Mouse (Mus musculus): ENCODE data around the gene Bahcc1. TPM values are rescaled to one million over a fixed set of nuclear protein-coding genes. Genes with fewer than 3 reads are reported as not detected.

Gene Bahcc1
- total and polyA plus RNA-seq, 3 experiments, result 0.04 TPM; not detected in 2

GRCm38 (mm10) chr11:120290266-120290665 lies 57.5 kb downstream of the Bahcc1 start:
- dilution Hi-C loops (cut with MboI; ENCODE audit: extremely low pct_ligation_motif_present, extremely low pct_unique_long_range_greater_than_20kb, low sequenced_read_pairs) (no loop called here), in situ Hi-C loops (cut with MboI; ENCODE audit: low pct_ligation_motif_present, low pct_unique_long_range_greater_than_20kb, low sequenced_read_pairs) (no loop called here)
- H3K4me3 ChIP-seq (replicated peaks in 1 of 3; ENCODE audit: low read depth in 2 of 3, low read length in 2 of 3, poor library complexity in 1 of 3), result no peak overlapping the region

GRCm38 (mm10) chr11:120293714-120294113 lies 61.0 kb downstream of the Bahcc1 start:
- DNase-seq (ENCODE audit: extremely low read depth), result no peak
- Histone ChIP-seq H3K9me3 (replicated peaks; ENCODE audit: low read length) (peaks cover 7% of the 10 kb centered on the region), H3K27me3 (replicated peaks) (peaks cover 84% of the 10 kb centered on the region), H3K79me2 (replicated peaks; ENCODE audit: control insufficient read depth, extremely low read depth, insufficient read depth, poor library complexity, severe bottlenecking) (no peaks in the 10 kb centered on the region), H3K4me3 (replicated peaks in 1 of 3; ENCODE audit: low read depth in 2 of 3, low read length in 2 of 3, poor library complexity in 1 of 3) (no peak overlapping the region), H3K4me1 (ENCODE audit: control insufficient read depth in 1 of 2, insufficient read depth in 2 of 2) (no peaks in the 10 kb centered on the region), H3K9ac (ENCODE audit: insufficient read depth, low read depth) (no peak overlapping the region), H3K36me3 (replicated peaks in 1 of 2; ENCODE audit: control insufficient read depth in 1 of 2, insufficient read depth in 1 of 2, low read length in 1 of 2) (no peaks in the 10 kb centered on the region), H3K27ac (ENCODE audit: insufficient read depth, low read depth) (no peak overlapping the region), H3K4me2 (ENCODE audit: insufficient read depth, low read depth, poor library complexity, severe bottlenecking) (no peak overlapping the region)
- dilution Hi-C loops (cut with MboI; ENCODE audit: extremely low pct_ligation_motif_present, extremely low pct_unique_long_range_greater_than_20kb, low sequenced_read_pairs), result no loop called here
- in situ Hi-C loops (cut with MboI; ENCODE audit: low pct_ligation_motif_present, low pct_unique_long_range_greater_than_20kb, low sequenced_read_pairs), result no loop called here
- TF ChIP-seq CHD1 (IDR thresholded peaks at IDR 0.05; ENCODE audit: low read depth, low read length) (no peak), MAZ (IDR thresholded peaks at IDR 0.05; ENCODE audit: low read depth, low read length) (no peak), SIN3A (IDR thresholded peaks at IDR 0.05; ENCODE audit: low read length) (no peak), E2F4 (IDR thresholded peaks at IDR 0.05; ENCODE audit: insufficient replicate concordance, low read depth, low read length) (no peak), CHD2 (IDR thresholded peaks at IDR 0.05; ENCODE audit: low read length) (no peak), PAX5 (IDR thresholded peaks at IDR 0.05; ENCODE audit: low read length) (no peak), NRF1 (IDR thresholded peaks at IDR 0.05; ENCODE audit: low read depth, low read length) (no peak), USF1 (IDR thresholded peaks at IDR 0.05; ENCODE audit: low read depth, low read length) (no peak), UBTF (IDR thresholded peaks at IDR 0.05; ENCODE audit: low read depth, low read length) (no peak), RCOR1 (conservative IDR thresholded peaks at IDR 0.05; ENCODE audit: low read depth, low read length) (no peak), GABPA (IDR thresholded peaks at IDR 0.05; ENCODE audit: insufficient replicate concordance, low read depth, low read length) (no peak), MEF2A (IDR thresholded peaks at IDR 0.05; ENCODE audit: borderline replicate concordance, low read depth, low read length) (no peak), ZC3H11A (IDR thresholded peaks at IDR 0.05; ENCODE audit: low read depth, low read length) (no peak), ZMIZ1 (IDR thresholded peaks at IDR 0.05; ENCODE audit: low read depth, low read length) (no peak)

More at GRCm38 (mm10) chr11:120290266-120290665, 57.5 kb downstream of the Bahcc1 start:
- TF ChIP-seq ZC3H11A (IDR thresholded peaks at IDR 0.05; ENCODE audit: low read depth, low read length) (no peak), TBP (conservative IDR thresholded peaks at IDR 0.05; ENCODE audit: low read depth, low read length) (no peak), MYC (IDR thresholded peaks at IDR 0.05; ENCODE audit: low read depth, low read length) (no peak), TCF12 (IDR thresholded peaks at IDR 0.05; ENCODE audit: low read depth, low read length) (no peak), MAX (IDR thresholded peaks at IDR 0.05; ENCODE audit: low read length) (no peak), GABPA (IDR thresholded peaks at IDR 0.05; ENCODE audit: insufficient replicate concordance, low read depth, low read length) (no peak), POLR2A (IDR thresholded peaks at IDR 0.05; ENCODE audit: low read depth, low read length) (no peak), MEF2A (IDR thresholded peaks at IDR 0.05; ENCODE audit: borderline replicate concordance, low read depth, low read length) (no peak), CTCF (conservative IDR thresholded peaks at IDR 0.05 in 1 of 2, IDR thresholded peaks at IDR 0.05 in 1 of 2; ENCODE audit: low read depth in 2 of 2, low read length in 2 of 2) (no peak), RCOR1 (conservative IDR thresholded peaks at IDR 0.05; ENCODE audit: low read depth, low read length) (no peak), MXI1 (IDR thresholded peaks at IDR 0.05; ENCODE audit: low read depth, low read length) (no peak), CHD1 (IDR thresholded peaks at IDR 0.05; ENCODE audit: low read depth, low read length) (no peak), CHD2 (IDR thresholded peaks at IDR 0.05; ENCODE audit: low read length) (no peak), UBTF (IDR thresholded peaks at IDR 0.05; ENCODE audit: low read depth, low read length) (no peak), ZMIZ1 (IDR thresholded peaks at IDR 0.05; ENCODE audit: low read depth, low read length) (no peak), IRF4 (IDR thresholded peaks at IDR 0.05; ENCODE audit: low read depth, low read length) (no peak), PAX5 (IDR thresholded peaks at IDR 0.05; ENCODE audit: low read length) (no peak), ETS1 (conservative IDR thresholded peaks at IDR 0.05; ENCODE audit: low read depth, low read length) (no peak)
- Histone ChIP-seq H3K79me2 (replicated peaks; ENCODE audit: control insufficient read depth, extremely low read depth, insufficient read depth, poor library complexity, severe bottlenecking) (no peaks in the 10 kb centered on the region), H3K4me1 (ENCODE audit: control insufficient read depth in 1 of 2, insufficient read depth in 2 of 2) (no peaks in the 10 kb centered on the region), H3K9ac (ENCODE audit: insufficient read depth, low read depth) (no peak overlapping the region), H3K27ac (ENCODE audit: insufficient read depth, low read depth) (no peak overlapping the region), H3K36me3 (replicated peaks in 1 of 2; ENCODE audit: control insufficient read depth in 1 of 2, insufficient read depth in 1 of 2, low read length in 1 of 2) (no peaks in the 10 kb centered on the region), H3K9me3 (replicated peaks; ENCODE audit: low read length) (peaks cover 10% of the 10 kb centered on the region), H3K27me3 (replicated peaks) (peaks cover 83% of the 10 kb centered on the region), H3K4me2 (ENCODE audit: insufficient read depth, low read depth, poor library complexity, severe bottlenecking) (no peak overlapping the region)
- DNase-seq (ENCODE audit: extremely low read depth), result no peak
